Mouse (Mus musculus): Measurements from ENCODE around the gene Xcl1. TPM values are rescaled to one million over a fixed set of nuclear protein-coding genes. Genes with fewer than 3 reads are reported as not detected.

The Xcl1 gene
- polyA plus RNA-seq, 1 experiment from 2014 or later, result 0.33 TPM

- Histone ChIP-seq H3K4me2 (ENCODE audit: low read depth, low read length) (no peak overlapping the region), H3K27me3 (ENCODE audit: control insufficient read depth, insufficient read depth, low read depth, low read length) (no peaks in the 10 kb centered on the region), H3K9me3 (ENCODE audit: control insufficient read depth, low read length) (no peaks in the 10 kb centered on the region), H3K4me1 (replicated peaks; ENCODE audit: control insufficient read depth, insufficient read depth, low read length) (no peaks in the 10 kb centered on the region), H3K9ac (ENCODE audit: low read length) (no peak overlapping the region), H3K4me3 (ENCODE audit: low read length) (no peak overlapping the region), H3K36me3 (ENCODE audit: control insufficient read depth, insufficient read depth, low read length) (no peaks in the 10 kb centered on the region), H3K27ac (ENCODE audit: low read length) (no peak overlapping the region)
- 67% methylated on average over 7 of the region's 7 CpGs for WGBS
- ATAC-seq (ENCODE audit: low read depth), result no peak
Observed at GRCm38 (mm10) chr1:164931135-164931534, 4.2 kb downstream of the Xcl1 start.

- Histone ChIP-seq H3K9me3 (ENCODE audit: control insufficient read depth, low read length) (no peaks in the 10 kb centered on the region), H3K4me1 (replicated peaks; ENCODE audit: control insufficient read depth, insufficient read depth, low read length) (no peaks in the 10 kb centered on the region), H3K4me2 (ENCODE audit: low read depth, low read length) (no peak overlapping the region), H3K27me3 (ENCODE audit: control insufficient read depth, insufficient read depth, low read depth, low read length) (no peaks in the 10 kb centered on the region), H3K9ac (ENCODE audit: low read length) (no peak overlapping the region), H3K27ac (ENCODE audit: low read length) (no peak overlapping the region), H3K36me3 (ENCODE audit: control insufficient read depth, insufficient read depth, low read length) (no peaks in the 10 kb centered on the region), H3K4me3 (ENCODE audit: low read length) (no peak overlapping the region)
- ATAC-seq (ENCODE audit: low read depth), result no peak
- WGBS, result 73% methylated on average over 3 of the region's 3 CpGs
Observed at GRCm38 (mm10) chr1:164930006-164930405, 5.3 kb downstream of the Xcl1 start.

- H3K9ac ChIP-seq (ENCODE audit: low read length), result no peak overlapping the region
- WGBS, result 74% methylated on average over 3 of the region's 3 CpGs
- H3K4me3 ChIP-seq (ENCODE audit: low read length), result no peak overlapping the region
- no peak overlapping the region for H3K4me2 ChIP-seq (ENCODE audit: low read depth, low read length)
- no peaks in the 10 kb centered on the region for H3K36me3 ChIP-seq (ENCODE audit: control insufficient read depth, insufficient read depth, low read length)
- H3K4me1 ChIP-seq (replicated peaks; ENCODE audit: control insufficient read depth, insufficient read depth, low read length), result no peaks in the 10 kb centered on the region
- H3K9me3 ChIP-seq (ENCODE audit: control insufficient read depth, low read length), result no peaks in the 10 kb centered on the region
- no peak for ATAC-seq (ENCODE audit: low read depth)
- no peak overlapping the region for H3K27ac ChIP-seq (ENCODE audit: low read length)
- H3K27me3 ChIP-seq (ENCODE audit: control insufficient read depth, insufficient read depth, low read depth, low read length), result no peaks in the 10 kb centered on the region
Observed at GRCm38 (mm10) chr1:164926534-164927160, 8.7 kb downstream of the Xcl1 start.

- H3K4me3 ChIP-seq (ENCODE audit: low read length), result no peak overlapping the region
- no peaks in the 10 kb centered on the region for H3K4me1 ChIP-seq (replicated peaks; ENCODE audit: control insufficient read depth, insufficient read depth, low read length)
- WGBS, result 42% methylated on average over 4 of the region's 4 CpGs
- H3K4me2 ChIP-seq (ENCODE audit: low read depth, low read length), result no peak overlapping the region
- no peaks in the 10 kb centered on the region for H3K36me3 ChIP-seq (ENCODE audit: control insufficient read depth, insufficient read depth, low read length)
- H3K9ac ChIP-seq (ENCODE audit: low read length), result no peak overlapping the region
- ATAC-seq (ENCODE audit: low read depth), result peak; percentile 61
- H3K9me3 ChIP-seq (ENCODE audit: control insufficient read depth, low read length), result no peaks in the 10 kb centered on the region
- no peaks in the 10 kb centered on the region for H3K27me3 ChIP-seq (ENCODE audit: control insufficient read depth, insufficient read depth, low read depth, low read length)
- H3K27ac ChIP-seq (ENCODE audit: low read length), result no peak overlapping the region
Observed at GRCm38 (mm10) chr1:164905047-164905446, 30.3 kb downstream of the Xcl1 start.

- ATAC-seq (ENCODE audit: low read depth), result no peak
- H3K27me3 ChIP-seq (ENCODE audit: control insufficient read depth, insufficient read depth, low read depth, low read length), result no peaks in the 10 kb centered on the region
- WGBS, result 84% methylated on average over 6 of the region's 6 CpGs
Observed at GRCm38 (mm10) chr1:164900696-164901095, 34.6 kb downstream of the Xcl1 start.

GRCm38 (mm10) chr1:164900226-164900625 lies 35.1 kb downstream of the Xcl1 start:
- no peak overlapping the region for H3K27ac ChIP-seq (ENCODE audit: low read length)
- whole genome bisulfite sequencing, result 68% methylated on average over 2 of the region's 2 CpGs

More at GRCm38 (mm10) chr1:164900696-164901095, 34.6 kb downstream of the Xcl1 start:
- Histone ChIP-seq H3K4me2 (ENCODE audit: low read depth, low read length) (no peak overlapping the region), H3K4me3 (ENCODE audit: low read length) (no peak overlapping the region), H3K9ac (ENCODE audit: low read length) (no peak overlapping the region), H3K36me3 (ENCODE audit: control insufficient read depth, insufficient read depth, low read length) (no peaks in the 10 kb centered on the region), H3K9me3 (ENCODE audit: control insufficient read depth, low read length) (no peaks in the 10 kb centered on the region), H3K4me1 (replicated peaks; ENCODE audit: control insufficient read depth, insufficient read depth, low read length) (peaks cover 6% of the 10 kb centered on the region), H3K27ac (ENCODE audit: low read length) (no peak overlapping the region)

GRCm38 (mm10) chr1:164899506-164899905 lies 35.8 kb downstream of the Xcl1 start:
- Histone ChIP-seq H3K4me1 (replicated peaks; ENCODE audit: control insufficient read depth, insufficient read depth, low read length) (peaks cover 6% of the 10 kb centered on the region), H3K27ac (ENCODE audit: low read length) (no peak overlapping the region), H3K4me2 (ENCODE audit: low read depth, low read length) (peak overlapping the region; percentile 92), H3K4me3 (ENCODE audit: low read length) (peak overlapping the region; percentile 56), H3K27me3 (ENCODE audit: control insufficient read depth, insufficient read depth, low read depth, low read length) (no peaks in the 10 kb centered on the region), H3K9me3 (ENCODE audit: control insufficient read depth, low read length) (no peaks in the 10 kb centered on the region), H3K9ac (ENCODE audit: low read length) (no peak overlapping the region), H3K36me3 (ENCODE audit: control insufficient read depth, insufficient read depth, low read length) (no peaks in the 10 kb centered on the region)
- ATAC-seq (ENCODE audit: low read depth), result no peak
- 34% methylated on average over 7 of the region's 7 CpGs for WGBS

More at GRCm38 (mm10) chr1:164900226-164900625, 35.1 kb downstream of the Xcl1 start:
- no peaks in the 10 kb centered on the region for H3K27me3 ChIP-seq (ENCODE audit: control insufficient read depth, insufficient read depth, low read depth, low read length)
- no peak overlapping the region for H3K4me3 ChIP-seq (ENCODE audit: low read length)
- peaks cover 6% of the 10 kb centered on the region for H3K4me1 ChIP-seq (replicated peaks; ENCODE audit: control insufficient read depth, insufficient read depth, low read length)
- no peaks in the 10 kb centered on the region for H3K9me3 ChIP-seq (ENCODE audit: control insufficient read depth, low read length)
- H3K36me3 ChIP-seq (ENCODE audit: control insufficient read depth, insufficient read depth, low read length), result no peaks in the 10 kb centered on the region
- no peak for ATAC-seq (ENCODE audit: low read depth)
- no peak overlapping the region for H3K9ac ChIP-seq (ENCODE audit: low read length)
- H3K4me2 ChIP-seq (ENCODE audit: low read depth, low read length), result no peak overlapping the region

- Histone ChIP-seq H3K4me3 (ENCODE audit: low read length) (peak overlapping the region; percentile 56), H3K27ac (ENCODE audit: low read length) (no peak overlapping the region), H3K36me3 (ENCODE audit: control insufficient read depth, insufficient read depth, low read length) (no peaks in the 10 kb centered on the region), H3K9me3 (ENCODE audit: control insufficient read depth, low read length) (no peaks in the 10 kb centered on the region), H3K27me3 (ENCODE audit: control insufficient read depth, insufficient read depth, low read depth, low read length) (no peaks in the 10 kb centered on the region), H3K4me1 (replicated peaks; ENCODE audit: control insufficient read depth, insufficient read depth, low read length) (peaks cover 6% of the 10 kb centered on the region), H3K4me2 (ENCODE audit: low read depth, low read length) (peak overlapping the region; percentile 92), H3K9ac (ENCODE audit: low read length) (peak overlapping the region; percentile 72)
- under 1% methylated on average over 22 of the region's 22 CpGs for WGBS
- ATAC-seq (ENCODE audit: low read depth), result peak; percentile 86
Observed at GRCm38 (mm10) chr1:164898846-164899351, 36.4 kb downstream of the Xcl1 start.

- H3K36me3 ChIP-seq (ENCODE audit: control insufficient read depth, insufficient read depth, low read length), result no peaks in the 10 kb centered on the region
- no peaks in the 10 kb centered on the region for H3K9me3 ChIP-seq (ENCODE audit: control insufficient read depth, low read length)
- no peak for ATAC-seq (ENCODE audit: low read depth)
- H3K4me1 ChIP-seq (replicated peaks; ENCODE audit: control insufficient read depth, insufficient read depth, low read length), result peaks cover 6% of the 10 kb centered on the region
- 30% methylated on average over 5 of the region's 5 CpGs for WGBS
- H3K9ac ChIP-seq (ENCODE audit: low read length), result no peak overlapping the region
- H3K27ac ChIP-seq (ENCODE audit: low read length), result no peak overlapping the region
- no peaks in the 10 kb centered on the region for H3K27me3 ChIP-seq (ENCODE audit: control insufficient read depth, insufficient read depth, low read depth, low read length)
- no peak overlapping the region for H3K4me2 ChIP-seq (ENCODE audit: low read depth, low read length)
- no peak overlapping the region for H3K4me3 ChIP-seq (ENCODE audit: low read length)
Observed at GRCm38 (mm10) chr1:164897163-164897817, 38.0 kb downstream of the Xcl1 start.
